Mouse (Mus musculus) thymus, adult 2 months (tissue): ENCODE measurements around the gene Ttc7b.

Source experiments
- CTCF ChIP-seq: fragments of 200-500 bp; IDR thresholded peaks from 2 replicates; pipeline ENCODE4 v1.5.1; 2012; ENCODE audit warnings: mild to moderate bottlenecking, control low read depth, low read length, moderate library complexity, borderline replicate concordance; ENCODE audit not compliant: control insufficient read depth, poor library complexity, insufficient read depth; ENCODE audit errors: extremely low read depth
- POLR2A ChIP-seq: fragments of 200-500 bp; IDR thresholded peaks from 2 replicates; pipeline ENCODE4 v1.6.1; 2012; ENCODE audit warnings: mild to moderate bottlenecking, low read length, control low read depth, moderate library complexity; ENCODE audit not compliant: control insufficient read depth, poor library complexity, insufficient read depth; ENCODE audit errors: extremely low read depth

GRCm38 (mm10) chr12:100529651-100530050 is 9.0 kb upstream of the Ttc7b start:
- no peak for TF ChIP-seq CTCF
- no peak for TF ChIP-seq POLR2A
